Mouse (Mus musculus): ENCODE results near the gene AC140267.1. TPM values are rescaled to one million over a fixed set of nuclear protein-coding genes. Genes with fewer than 3 reads are reported as not detected.

Gene AC140267.1
- polyA plus RNA-seq (2012; rRNA removed), result not detected in 2 replicates
- not detected in 2 replicates for polyA plus RNA-seq (2014; fragmentation: Nextera tagmentation; extraction: Ambion mirVana)

- peak within 1 kb of the TSS; percentile 96 for H3K9ac ChIP-seq (replicated peaks)
- peak within 1 kb of the TSS; percentile 96 for H3K4me2 ChIP-seq (ENCODE audit: low read depth)
- no peak for DNase-seq (ENCODE audit: low read depth in 3 of 3, low spot score in 3 of 3)
- TF ChIP-seq CTCF (IDR thresholded peaks at IDR 0.05; ENCODE audit: low read depth) (no peak), EP300 (IDR thresholded peaks at IDR 0.05; ENCODE audit: low read depth) (no peak)
- no peaks in the 10 kb centered on the region for H3K9me3 ChIP-seq (ENCODE audit: control insufficient read depth, low read length)
- no peak for ATAC-seq (ENCODE audit: insufficient read depth)
- peak within 1 kb of the TSS; percentile 95 to 98 for H3K4me3 ChIP-seq (ENCODE audit: insufficient read depth in 1 of 2, low read depth in 2 of 2, low read length in 2 of 2)
- WGBS (ENCODE audit: insufficient replicate concordance), result 91% methylated on average over 9 of the region's 9 CpGs
- peaks cover 12 to 15% of the 10 kb centered on the region in 2 experiments for H3K4me1 ChIP-seq (replicated peaks; ENCODE audit: control insufficient read depth in 2 of 2, insufficient read depth in 2 of 2, low read length in 1 of 2)
- peaks cover 41% of the 10 kb centered on the region for H3K36me3 ChIP-seq (replicated peaks; ENCODE audit: control insufficient read depth, insufficient read depth, low read depth)
- H3K27me3 ChIP-seq (ENCODE audit: control insufficient read depth, insufficient read depth, low read length), result no peaks in the 10 kb centered on the region
- peak within 1 kb of the TSS; percentile 69; the same call in 1 of the 2 replicates for H3K27ac ChIP-seq
These were observed at the start of gene AC140267.1 for GRCm38 (mm10) chr15:80235535-80235934. AC140267.1 (plus strand) TSS chr15:80235835.

DNA sequence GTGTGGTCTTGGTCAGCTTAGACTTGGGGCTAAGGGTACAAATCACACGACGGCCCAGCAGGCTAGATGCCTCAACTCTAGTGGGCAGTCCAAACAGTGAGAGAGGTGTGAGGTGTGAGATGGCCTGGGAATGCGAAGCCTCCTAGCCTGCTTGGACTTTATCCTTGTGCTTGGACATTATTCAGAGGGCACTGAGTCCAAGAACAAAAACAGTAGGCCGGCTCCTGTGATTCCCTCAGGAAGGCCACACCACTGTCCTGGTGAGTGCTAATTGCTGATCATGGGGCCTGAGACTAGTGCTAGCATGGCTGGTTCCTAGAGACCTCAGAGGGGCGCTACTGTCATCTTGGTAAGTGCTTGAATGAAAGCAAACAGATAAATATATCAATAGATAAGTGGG is 46.7 kb upstream of the AC140267.1 start:
- 61% methylated on average over 5 of the region's 5 CpGs for WGBS (ENCODE audit: insufficient replicate concordance)

DNA sequence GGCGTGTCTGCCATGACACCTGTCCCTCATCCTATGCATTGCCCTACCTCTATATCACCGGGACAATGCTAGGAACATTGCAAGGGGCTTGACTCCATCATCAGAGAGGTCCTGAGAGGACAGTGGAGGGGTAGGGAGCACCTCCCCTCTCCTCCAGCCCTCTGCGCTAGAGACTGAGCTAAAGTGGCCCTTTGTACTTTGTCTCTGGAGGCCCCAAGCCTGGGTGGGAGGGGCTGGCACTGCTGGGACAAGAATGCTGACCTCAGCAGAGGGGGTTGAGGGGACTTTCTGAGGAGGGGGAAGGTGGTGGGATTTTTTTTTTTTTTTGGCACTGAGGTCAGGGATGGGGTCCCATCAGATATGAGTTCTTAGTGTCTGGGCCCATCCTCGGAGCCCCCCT is 45.6 kb upstream of the AC140267.1 start:
- no peak overlapping the region for H3K4me3 ChIP-seq (ENCODE audit: insufficient read depth in 1 of 2, low read depth in 2 of 2, low read length in 2 of 2)
- no peak overlapping the region for H3K27ac ChIP-seq

More for the DNA sequence above, 46.7 kb upstream of the AC140267.1 start:
- H3K4me1 ChIP-seq (replicated peaks; ENCODE audit: control insufficient read depth in 2 of 2, insufficient read depth in 2 of 2, low read length in 1 of 2), result peaks cover 0 to 16% of the 10 kb centered on the region in 2 experiments; a peak in 2 of 4 replicates
- no peak overlapping the region for H3K4me2 ChIP-seq (ENCODE audit: low read depth)
- H3K9me3 ChIP-seq (ENCODE audit: control insufficient read depth, low read length), result no peaks in the 10 kb centered on the region
- no peak overlapping the region for H3K4me3 ChIP-seq (ENCODE audit: insufficient read depth in 1 of 2, low read depth in 2 of 2, low read length in 2 of 2)
- DNase-seq (ENCODE audit: low read depth in 3 of 3, low spot score in 3 of 3), result no peak
- no peak overlapping the region for H3K9ac ChIP-seq (replicated peaks)
- no peak for TF ChIP-seq CTCF (IDR thresholded peaks at IDR 0.05; ENCODE audit: low read depth)
- no peaks in the 10 kb centered on the region for H3K27me3 ChIP-seq (ENCODE audit: control insufficient read depth, insufficient read depth, low read length)
- no peaks in the 10 kb centered on the region for H3K36me3 ChIP-seq (replicated peaks; ENCODE audit: control insufficient read depth, insufficient read depth, low read depth)
- no peak overlapping the region for H3K27ac ChIP-seq
- ATAC-seq (ENCODE audit: insufficient read depth), result no peak

DNA sequence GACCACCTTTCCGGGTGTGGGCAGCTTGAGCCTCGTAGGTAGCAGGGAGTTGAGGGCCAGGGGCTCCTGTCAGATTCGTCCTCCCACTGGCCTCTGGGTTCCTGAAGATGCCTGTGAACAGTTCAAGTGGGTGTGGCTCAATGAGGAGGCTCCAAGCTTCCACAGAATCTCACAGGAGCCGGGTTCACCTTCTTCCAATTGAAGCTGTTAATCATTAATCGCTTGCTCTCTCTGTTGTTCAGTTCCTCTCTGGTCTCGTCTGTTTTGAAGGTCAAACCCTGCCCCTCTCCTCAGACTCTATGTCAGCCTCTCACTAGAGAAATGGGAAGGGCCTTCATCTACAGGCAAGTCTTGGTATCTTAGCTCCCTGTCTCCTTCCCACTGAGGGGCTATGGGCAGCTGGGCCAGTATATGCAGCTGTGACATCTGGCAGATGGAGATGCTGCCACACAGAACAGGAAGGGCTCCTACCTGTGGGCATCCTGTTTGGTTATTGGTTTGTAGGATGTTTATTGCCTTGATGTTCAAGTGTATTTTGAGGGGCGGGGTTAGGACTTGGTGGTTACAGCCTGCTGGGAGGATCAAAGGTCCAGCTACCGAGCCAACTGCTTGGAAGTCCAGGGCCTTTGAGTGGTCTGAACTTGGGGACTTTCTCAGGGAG is 43.9 kb upstream of the AC140267.1 start:
- TF ChIP-seq EP300 (IDR thresholded peaks at IDR 0.05; ENCODE audit: low read depth), result no peak
- no peak for TF ChIP-seq CTCF (IDR thresholded peaks at IDR 0.05; ENCODE audit: low read depth)
- Histone ChIP-seq H3K36me3 (replicated peaks; ENCODE audit: control insufficient read depth, insufficient read depth, low read depth) (no peaks in the 10 kb centered on the region), H3K4me3 (ENCODE audit: insufficient read depth in 1 of 2, low read depth in 2 of 2, low read length in 2 of 2) (no peak overlapping the region), H3K9ac (replicated peaks) (no peak overlapping the region), H3K27ac (no peak overlapping the region), H3K27me3 (ENCODE audit: control insufficient read depth, insufficient read depth, low read length) (no peaks in the 10 kb centered on the region), H3K9me3 (ENCODE audit: control insufficient read depth, low read length) (no peaks in the 10 kb centered on the region), H3K4me2 (ENCODE audit: low read depth) (no peak overlapping the region), H3K4me1 (replicated peaks; ENCODE audit: control insufficient read depth in 2 of 2, insufficient read depth in 2 of 2, low read length in 1 of 2) (peaks cover 0 to 16% of the 10 kb centered on the region in 2 experiments; a peak in 1 of 4 replicates)
- 41% methylated on average over 8 of the region's 8 CpGs for WGBS (ENCODE audit: insufficient replicate concordance)
- ATAC-seq (ENCODE audit: insufficient read depth) (no peak), DNase-seq (ENCODE audit: low read depth in 3 of 3, low spot score in 3 of 3) (no peak)

More for the DNA sequence above, 45.6 kb upstream of the AC140267.1 start:
- TF ChIP-seq EP300 (IDR thresholded peaks at IDR 0.05; ENCODE audit: low read depth), result no peak
- TF ChIP-seq CTCF (IDR thresholded peaks at IDR 0.05; ENCODE audit: low read depth), result no peak
- Histone ChIP-seq H3K9me3 (ENCODE audit: control insufficient read depth, low read length) (no peaks in the 10 kb centered on the region), H3K9ac (replicated peaks) (no peak overlapping the region), H3K4me1 (replicated peaks; ENCODE audit: control insufficient read depth in 2 of 2, insufficient read depth in 2 of 2, low read length in 1 of 2) (peaks cover 0 to 16% of the 10 kb centered on the region in 2 experiments; a peak in 2 of 4 replicates), H3K4me2 (ENCODE audit: low read depth) (no peak overlapping the region), H3K27me3 (ENCODE audit: control insufficient read depth, insufficient read depth, low read length) (no peaks in the 10 kb centered on the region), H3K36me3 (replicated peaks; ENCODE audit: control insufficient read depth, insufficient read depth, low read depth) (no peaks in the 10 kb centered on the region)
- WGBS (ENCODE audit: insufficient replicate concordance), result 56% methylated on average over 4 of the region's 4 CpGs
- ATAC-seq (ENCODE audit: insufficient read depth), result no peak
- DNase-seq (ENCODE audit: low read depth in 3 of 3, low spot score in 3 of 3), result no peak

DNA sequence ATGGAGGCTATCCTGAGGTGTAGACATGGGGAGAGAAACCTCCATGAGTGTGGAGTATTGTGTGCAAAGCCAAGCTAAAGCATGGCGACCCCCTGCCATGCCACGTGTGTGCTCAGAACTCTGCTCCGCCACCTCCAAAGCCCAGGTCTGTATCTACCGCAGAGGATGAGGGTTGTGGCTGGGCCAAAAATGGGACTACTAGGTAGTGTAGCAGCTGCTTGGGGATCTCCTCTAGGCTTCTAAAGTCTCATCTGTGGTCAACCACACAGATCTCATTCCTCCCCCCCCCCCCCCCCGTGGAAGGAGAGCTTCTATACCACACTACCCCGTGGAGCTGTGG is 43.4 kb upstream of the AC140267.1 start:
- DNase-seq (ENCODE audit: low read depth in 3 of 3, low spot score in 3 of 3), result no peak

More for the DNA sequence above, 43.4 kb upstream of the AC140267.1 start:
- no peaks in the 10 kb centered on the region for H3K9me3 ChIP-seq (ENCODE audit: control insufficient read depth, low read length)
- H3K27me3 ChIP-seq (ENCODE audit: control insufficient read depth, insufficient read depth, low read length), result no peaks in the 10 kb centered on the region
- TF ChIP-seq EP300 (IDR thresholded peaks at IDR 0.05; ENCODE audit: low read depth) (no peak), CTCF (IDR thresholded peaks at IDR 0.05; ENCODE audit: low read depth) (no peak)
- whole genome bisulfite sequencing (ENCODE audit: insufficient replicate concordance), result 59% methylated on average over 6 of the region's 6 CpGs
- no peak overlapping the region for H3K4me3 ChIP-seq (ENCODE audit: insufficient read depth in 1 of 2, low read depth in 2 of 2, low read length in 2 of 2)
- H3K27ac ChIP-seq, result no peak overlapping the region
- H3K4me1 ChIP-seq (replicated peaks; ENCODE audit: control insufficient read depth in 2 of 2, insufficient read depth in 2 of 2, low read length in 1 of 2), result peaks cover 0 to 16% of the 10 kb centered on the region in 2 experiments; a peak in 1 of 4 replicates
- H3K4me2 ChIP-seq (ENCODE audit: low read depth), result no peak overlapping the region
- H3K9ac ChIP-seq (replicated peaks), result no peak overlapping the region
- no peak for ATAC-seq (ENCODE audit: insufficient read depth)
- H3K36me3 ChIP-seq (replicated peaks; ENCODE audit: control insufficient read depth, insufficient read depth, low read depth), result no peaks in the 10 kb centered on the region
